Mouse (Mus musculus) left cerebral cortex, postnatal 36 days (tissue): ENCODE measurements around the gene Tlcd2. TPM values are rescaled to one million over a fixed set of nuclear protein-coding genes. Genes with fewer than 3 reads are reported as not detected.
"Not testable (repeated sequence)": the region's sequence is repeated elsewhere in the genome, so short reads cannot be mapped to it uniquely, and the experiment has no call there.

Source experiments
- DNase-seq, 2 experiments: peaks; one replicate each; pipeline ENCODE4 v3.0.0; 2021 to 2022; ENCODE audit warnings: low spot score in 2 of 2, mixed read lengths in 1 of 2
- intact Hi-C: fragments of 180-260 bp; cut with DNase I; formaldehyde crosslinking; loops from one replicate; pipeline ENCODE4 v1.15.1; 2025
- total RNA-seq, 2 experiments: library from RNA; stranded (reverse); gene quantifications; 2 replicates each; pipeline ENCODE4 v1.2.3; 2021

Tlcd2 gene
- total RNA-seq, 2 experiments from 2014 or later: 0.47 TPM; not detected in 1

DNA sequence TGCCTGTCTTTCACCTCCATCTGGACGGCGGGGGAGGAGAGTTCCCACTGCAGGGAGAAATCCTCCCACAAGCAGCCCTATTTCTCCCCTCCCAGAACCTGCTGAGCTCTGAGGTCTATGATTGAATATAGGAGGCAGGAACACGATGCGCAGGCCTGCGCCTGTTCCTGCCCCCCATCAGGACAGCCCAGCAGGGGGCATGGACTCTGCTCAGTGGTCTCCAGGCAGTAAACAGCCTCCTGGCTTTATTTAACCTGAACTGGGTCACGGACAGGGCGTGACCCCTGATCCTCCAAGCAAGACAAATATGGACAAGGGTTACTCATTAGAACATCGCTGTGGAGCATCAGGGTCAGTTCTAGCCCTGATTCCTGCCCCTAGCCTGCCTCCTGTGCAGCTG, 17.8 kb upstream of the Tlcd2 start:
- DNase-seq: no peak
- intact Hi-C loops: no loop called here

- intact Hi-C loops: no loop called here
- no peak for DNase-seq
Measured at GRCm38 (mm10) chr11:75448575-75448974, 12.9 kb upstream of the Tlcd2 start.

DNA sequence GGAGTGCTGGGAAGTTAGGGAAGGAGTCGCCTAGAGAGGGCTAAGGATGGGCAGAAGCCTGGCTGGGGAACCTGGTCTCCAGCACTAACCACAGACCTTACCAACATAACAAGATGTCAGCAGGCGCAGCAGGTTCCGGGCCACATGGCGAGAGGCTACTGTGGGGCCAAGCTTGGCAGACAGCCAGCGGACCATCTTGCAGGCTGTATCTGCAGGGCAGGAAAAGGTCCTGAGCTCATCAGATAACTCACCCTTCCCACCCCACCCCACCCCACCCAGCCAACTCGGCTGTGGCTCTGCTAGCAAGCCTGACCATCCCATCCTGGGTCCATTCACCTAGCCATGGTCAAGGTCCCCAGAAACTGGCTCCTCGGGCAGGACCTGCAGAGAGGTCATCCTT, 11.8 kb upstream of the Tlcd2 start:
- intact Hi-C loops: loop anchor here (5.0 kb wide), 1 partner anchor 47 kb away; no protein-coding TSS in a partner anchor
- no peak for DNase-seq

DNA sequence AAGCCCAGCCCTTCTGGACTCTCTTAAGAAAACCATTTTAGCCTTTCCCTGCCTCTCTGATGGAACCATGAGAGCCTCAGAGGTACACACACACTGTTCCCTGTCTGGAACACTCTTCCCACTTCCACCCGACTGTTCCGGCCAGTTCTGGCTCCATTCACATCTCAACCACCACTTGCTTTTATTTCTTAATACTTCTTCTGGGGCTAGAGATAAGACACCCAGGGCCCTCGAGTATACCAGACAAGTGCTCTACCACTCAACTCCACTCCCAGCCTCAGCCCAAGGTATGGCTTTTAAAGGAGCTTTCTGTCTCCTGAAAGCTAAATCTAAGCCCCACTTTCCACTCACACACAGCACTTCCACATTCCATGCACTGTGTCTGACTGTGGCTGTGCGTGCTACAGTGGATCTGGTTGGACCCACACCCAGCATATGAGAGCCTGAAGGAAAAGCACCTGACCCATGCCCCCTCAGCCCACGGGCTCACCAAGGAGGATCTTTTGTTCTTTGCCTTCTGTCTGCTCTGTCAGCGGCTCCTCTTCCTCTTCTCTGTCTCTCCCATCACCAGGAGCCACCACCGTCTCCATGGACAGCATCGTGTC, 11.1 kb upstream of the Tlcd2 start:
- DNase-seq: no peak
- intact Hi-C loops: loop anchor here (5.0 kb wide), 1 partner anchor 48 kb away; no protein-coding TSS in a partner anchor

GRCm38 (mm10) chr11:75450936-75451335, 10.6 kb upstream of the Tlcd2 start:
- DNase-seq: no peak
- intact Hi-C loops: loop anchor here (5.0 kb wide), 1 partner anchor 49 kb away; no protein-coding TSS in a partner anchor

GRCm38 (mm10) chr11:75452081-75452480, 9.4 kb upstream of the Tlcd2 start:
- DNase-seq: no peak
- intact Hi-C loops: loop anchor here (5.0 kb wide), 1 partner anchor 50 kb away; no protein-coding TSS in a partner anchor

GRCm38 (mm10) chr11:75452812-75453557, 8.5 kb upstream of the Tlcd2 start:
- DNase-seq: no peak
- intact Hi-C loops: loop anchor here (5.0 kb wide), 1 partner anchor 51 kb away; no protein-coding TSS in a partner anchor

DNA sequence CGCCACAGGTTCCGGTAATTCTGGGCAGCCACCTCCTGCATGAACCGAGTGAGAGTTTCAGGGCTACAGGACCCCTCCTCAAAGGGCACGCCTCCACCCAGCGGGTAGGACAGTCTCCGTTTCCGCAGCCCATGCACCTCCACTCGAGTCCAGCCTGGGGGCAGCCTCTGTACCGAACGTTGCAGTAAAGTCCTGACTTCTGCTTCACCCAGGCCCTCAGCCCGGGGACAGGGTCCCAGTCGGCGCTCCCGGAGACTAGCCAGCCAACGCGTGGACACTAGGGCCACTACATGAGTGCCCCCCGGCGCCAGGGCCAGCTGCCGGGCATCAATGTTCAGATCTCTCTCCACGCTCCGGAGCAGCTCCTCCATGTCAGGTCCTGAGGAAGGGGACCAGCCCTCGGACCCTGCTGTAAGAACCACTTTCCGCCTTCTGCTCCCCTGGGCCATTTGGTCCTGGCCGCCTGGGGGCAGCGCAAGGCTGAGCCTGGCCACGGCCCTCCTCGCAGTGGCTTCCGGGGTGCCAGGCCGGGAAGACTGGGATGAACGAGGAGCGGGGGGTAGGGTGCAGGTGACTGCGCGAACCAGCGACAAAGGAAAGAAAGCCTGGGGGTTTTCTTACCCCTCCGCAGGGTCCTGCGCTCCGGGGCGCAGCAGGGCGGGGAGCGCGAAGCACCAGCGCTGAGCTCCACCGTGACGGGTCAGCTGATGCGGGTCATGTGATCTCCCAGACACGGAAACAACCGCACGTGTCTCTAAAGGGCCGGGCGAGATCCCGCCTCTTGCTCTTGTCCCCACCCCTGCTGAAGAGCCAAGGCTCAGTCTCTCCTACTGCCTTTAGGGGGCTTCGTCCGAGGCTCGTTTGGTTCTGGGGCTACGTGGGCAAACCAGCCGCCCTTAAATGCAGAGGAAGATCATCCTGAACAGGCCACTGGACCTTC, 7.3 kb upstream of the Tlcd2 start, which contains the start of gene Wdr81:
TSS of gene Wdr81 (minus strand) at position 727 of the 940 bp plus-strand sequence.
- DNase-seq: peak; percentile 89
- intact Hi-C loops: loop anchor here (5.0 kb wide), 1 partner anchor 52 kb away; no protein-coding TSS in a partner anchor

DNA sequence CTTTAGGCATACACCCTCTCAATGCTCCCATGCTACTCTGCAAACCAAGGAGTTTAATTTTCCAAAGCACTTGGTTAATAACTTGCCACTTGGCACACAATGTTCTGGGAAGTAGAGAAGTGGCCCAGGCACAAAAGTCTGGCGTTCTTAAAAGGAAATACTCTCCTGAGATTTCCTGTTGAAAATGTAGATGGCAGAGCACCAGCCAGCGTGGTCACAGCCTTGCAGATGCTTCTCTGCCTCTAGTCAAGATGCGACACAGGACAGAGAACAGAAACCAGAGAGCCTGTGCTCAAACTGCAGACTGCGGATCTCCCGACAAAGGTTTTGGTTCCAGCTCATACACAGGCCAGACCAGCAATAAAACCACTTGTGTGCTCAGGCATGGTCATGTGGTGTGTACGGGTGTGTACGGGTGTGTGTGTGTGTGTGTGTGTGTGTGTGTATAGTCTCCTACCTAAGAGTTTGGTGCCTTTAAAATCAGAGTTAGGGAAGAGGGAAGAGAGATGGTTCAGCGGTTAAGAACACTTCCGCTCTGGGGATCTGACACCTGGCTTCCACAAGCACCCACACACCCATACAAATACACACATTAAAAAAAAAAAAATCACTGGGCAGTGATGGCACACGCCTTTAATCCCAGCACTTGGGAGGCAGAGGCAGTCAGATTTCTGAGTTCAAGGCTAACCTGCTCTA, 6.3 kb upstream of the Tlcd2 start:
- intact Hi-C loops: no loop called here
- DNase-seq: no peak

DNA sequence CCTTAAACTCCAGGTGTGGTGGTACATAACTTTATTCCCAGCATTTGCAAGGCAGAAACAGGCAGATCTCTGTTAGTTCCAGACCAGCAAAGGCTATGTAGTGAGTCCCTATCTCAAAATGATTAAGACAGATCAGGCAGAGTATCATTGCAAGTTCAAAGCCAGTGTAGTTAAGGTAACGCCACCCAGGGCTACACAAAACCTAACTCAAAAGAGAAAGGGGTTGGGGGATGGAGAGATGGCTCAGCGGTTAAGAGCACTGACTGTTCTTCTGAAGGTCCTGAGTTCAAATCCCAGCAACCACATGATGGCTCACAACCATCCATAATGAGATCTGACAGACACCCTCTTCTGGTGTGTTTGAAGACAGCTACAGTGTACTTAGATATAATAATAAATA, 5.5 kb upstream of the Tlcd2 start:
- intact Hi-C loops: not testable (repeated sequence)

DNA sequence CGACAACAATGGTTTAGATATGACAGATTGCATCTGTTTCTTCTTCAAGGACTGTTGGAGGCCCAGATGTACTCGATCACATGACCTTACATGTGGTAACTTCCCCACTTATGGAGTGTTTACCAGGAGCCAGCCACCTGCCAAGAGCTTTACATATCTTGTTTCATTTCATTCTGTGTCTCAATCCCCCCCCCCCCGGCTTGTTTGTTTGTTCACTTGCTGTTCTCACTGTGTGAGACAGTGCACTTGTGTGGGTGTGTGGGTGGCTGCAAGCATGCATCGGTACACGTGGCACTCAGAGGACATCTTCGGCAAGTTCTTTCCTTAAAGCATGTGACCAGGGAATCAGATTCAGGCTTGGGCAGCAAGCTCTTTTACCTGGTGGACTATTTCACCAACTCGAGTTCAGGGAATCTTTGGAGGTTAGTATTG, 5.1 kb upstream of the Tlcd2 start:
- DNase-seq: no peak
- intact Hi-C loops: no loop called here

More for the DNA sequence above, 5.5 kb upstream of the Tlcd2 start:
- DNase-seq: not testable (repeated sequence)

DNA sequence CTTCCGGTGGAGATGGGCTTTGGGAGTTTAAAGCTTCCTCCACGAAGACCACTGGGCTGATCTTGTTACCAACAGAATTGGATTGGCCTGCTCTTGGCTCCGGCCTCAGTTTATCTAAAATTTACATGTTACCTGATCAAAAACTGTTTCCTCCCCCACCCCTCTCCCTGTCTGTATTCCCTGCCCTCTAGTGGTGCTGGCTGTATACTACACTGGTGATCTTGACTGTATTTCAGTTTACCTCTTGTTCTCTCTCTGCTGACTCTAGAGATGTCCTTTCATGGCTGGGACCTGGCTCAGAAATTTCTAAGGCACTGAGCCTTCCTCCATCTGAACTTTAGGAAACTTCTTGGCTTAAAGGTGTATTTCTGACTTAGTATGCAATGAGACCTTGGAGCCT, 3.3 kb upstream of the Tlcd2 start:
- DNase-seq: no peak
- intact Hi-C loops: no loop called here

DNA sequence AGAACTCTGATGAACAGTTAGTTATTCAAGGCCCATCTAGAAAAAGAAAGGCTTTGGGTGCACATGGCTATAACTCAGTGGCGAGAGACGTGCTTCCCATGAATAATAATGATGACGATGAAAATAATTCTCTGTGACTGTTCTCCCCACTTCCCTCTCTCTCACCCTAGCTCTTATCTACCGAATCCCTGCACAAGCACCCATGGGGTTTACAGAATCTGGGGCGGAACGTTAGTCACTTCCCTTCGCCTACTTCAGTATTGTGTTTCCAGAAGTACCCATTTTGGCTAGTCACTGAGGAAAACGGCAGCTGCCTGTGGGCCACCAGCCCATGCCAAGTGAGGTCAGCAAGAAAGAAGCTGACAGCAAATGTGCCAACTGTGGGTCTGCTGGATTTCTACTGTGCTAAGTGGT, 2.9 kb upstream of the Tlcd2 start:
- intact Hi-C loops: no loop called here
- DNase-seq: no peak

- intact Hi-C loops: no loop called here
- DNase-seq: no peak
Measured at GRCm38 (mm10) chr11:75459141-75459711, 2.3 kb upstream of the Tlcd2 start.

DNA sequence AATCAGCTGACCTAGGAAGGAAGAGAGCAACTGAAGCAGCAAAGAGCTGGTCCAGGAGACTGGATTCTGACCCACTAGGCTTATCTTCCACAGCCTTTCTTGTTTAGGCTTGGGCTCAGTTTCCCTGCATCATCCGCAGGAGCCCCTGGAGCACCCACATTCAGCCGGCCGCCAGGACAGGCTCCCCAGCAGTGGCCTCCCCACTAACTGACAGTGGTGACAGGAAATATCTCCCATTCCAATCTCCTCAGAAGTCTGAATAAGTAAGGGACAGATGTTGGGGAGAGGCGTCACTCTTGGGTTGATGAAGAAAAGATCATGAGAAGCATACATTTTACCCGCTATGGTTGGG, 1.8 kb upstream of the Tlcd2 start:
- intact Hi-C loops: loop anchor here (5.0 kb wide), 2 partner anchors 112 to 267 kb away; partner anchors contain the start of genes Dph1, Rpa1, Rtn4rl1 and Smyd4
- DNase-seq: no peak

DNA sequence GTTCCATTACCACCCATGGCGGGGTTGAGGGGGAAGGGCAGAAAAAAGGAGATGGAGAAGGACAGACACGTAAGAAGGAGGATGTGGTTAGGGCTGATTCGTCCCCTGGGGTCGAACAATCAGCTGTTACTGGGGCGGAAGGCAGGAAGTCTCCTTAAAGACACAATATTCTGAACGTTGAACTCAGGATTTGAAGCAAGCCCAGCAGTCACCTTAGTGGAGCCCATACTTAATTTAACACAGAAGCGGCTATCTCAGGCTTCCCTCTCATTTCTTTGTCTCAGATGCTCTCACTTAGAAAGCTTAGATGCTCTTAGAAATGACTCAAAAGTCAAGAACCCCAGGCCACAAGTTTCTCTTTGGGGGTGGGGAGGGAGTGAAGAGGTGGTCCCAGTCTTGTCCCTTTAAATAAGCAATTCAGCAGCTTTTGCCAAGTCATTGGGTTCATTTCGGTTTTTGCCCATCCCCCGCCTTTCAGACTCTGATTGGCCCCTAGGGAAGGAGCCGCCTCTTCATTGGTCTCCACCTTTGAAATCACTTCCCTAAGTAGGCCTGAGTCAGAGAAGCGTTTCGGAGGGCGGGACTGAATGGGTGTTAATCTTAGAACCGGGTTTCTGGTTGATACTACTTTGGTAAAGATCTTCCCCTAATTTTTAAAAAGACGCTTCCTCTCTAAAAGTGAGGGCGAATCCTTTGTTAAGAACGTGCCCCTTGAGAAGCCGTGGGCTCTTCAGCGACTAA, 1.2 kb upstream of the Tlcd2 start:
- DNase-seq: peak; percentile 85 to 90
- intact Hi-C loops: loop anchor here (5.0 kb wide), 2 partner anchors 113 to 268 kb away; partner anchors contain the start of genes Dph1, Rpa1, Rtn4rl1 and Smyd4

- DNase-seq: no peak
Measured at GRCm38 (mm10) chr11:75461743-75462252, 283 bp downstream of the Tlcd2 start.

More at GRCm38 (mm10) chr11:75461743-75462252, 283 bp downstream of the Tlcd2 start:
- intact Hi-C loops: loop anchor here (5.0 kb wide), 2 partner anchors 114 to 269 kb away; partner anchors contain the start of genes Dph1, Rpa1, Rtn4rl1 and Smyd4
